Mouse (Mus musculus): ENCODE measurements around the gene 1810049J17Rik.

1810049J17Rik gene

GRCm38 (mm10) chr15:12355907-12356306, 34.2 kb upstream of the 1810049J17Rik start:
- TF ChIP-seq GATA4 (IDR thresholded peaks at IDR 0.05; ENCODE audit: insufficient replicate concordance, low read length), result no peak

- TF ChIP-seq GATA4 (IDR thresholded peaks at IDR 0.05; ENCODE audit: insufficient replicate concordance, low read length), result no peak
Observed at GRCm38 (mm10) chr15:12355261-12355660, 33.6 kb upstream of the 1810049J17Rik start.

- peak; percentile 50; the same call in 1 of the 2 replicates for TF ChIP-seq GATA4 (IDR thresholded peaks at IDR 0.05; ENCODE audit: insufficient replicate concordance, low read length)
Observed at GRCm38 (mm10) chr15:12354281-12354810, 32.6 kb upstream of the 1810049J17Rik start.

- TF ChIP-seq GATA4 (IDR thresholded peaks at IDR 0.05; ENCODE audit: insufficient replicate concordance, low read length), result no peak
Observed at GRCm38 (mm10) chr15:12351470-12351869, 29.8 kb upstream of the 1810049J17Rik start.

- TF ChIP-seq GATA4 (IDR thresholded peaks at IDR 0.05; ENCODE audit: insufficient replicate concordance, low read length), result no peak
Observed at GRCm38 (mm10) chr15:12349840-12350239, 28.1 kb upstream of the 1810049J17Rik start.

GRCm38 (mm10) chr15:12348950-12349349, 27.3 kb upstream of the 1810049J17Rik start:
- TF ChIP-seq GATA4 (IDR thresholded peaks at IDR 0.05; ENCODE audit: insufficient replicate concordance, low read length), result no peak

GRCm38 (mm10) chr15:12346916-12347315, 25.2 kb upstream of the 1810049J17Rik start:
- TF ChIP-seq GATA4 (IDR thresholded peaks at IDR 0.05; ENCODE audit: insufficient replicate concordance, low read length), result no peak

- no peak for TF ChIP-seq GATA4 (IDR thresholded peaks at IDR 0.05; ENCODE audit: insufficient replicate concordance, low read length)
Observed at GRCm38 (mm10) chr15:12341401-12341758, 19.7 kb upstream of the 1810049J17Rik start.

- no peak for TF ChIP-seq GATA4 (IDR thresholded peaks at IDR 0.05; ENCODE audit: insufficient replicate concordance, low read length)
Observed at GRCm38 (mm10) chr15:12340536-12341400, 19.1 kb upstream of the 1810049J17Rik start.

- TF ChIP-seq GATA4 (IDR thresholded peaks at IDR 0.05; ENCODE audit: insufficient replicate concordance, low read length), result no peak
Observed at GRCm38 (mm10) chr15:12337779-12338137, 16.1 kb upstream of the 1810049J17Rik start.

- no peak for TF ChIP-seq GATA4 (IDR thresholded peaks at IDR 0.05; ENCODE audit: insufficient replicate concordance, low read length)
Observed at GRCm38 (mm10) chr15:12337030-12337778, 15.5 kb upstream of the 1810049J17Rik start.

GRCm38 (mm10) chr15:12334381-12334780, 12.7 kb upstream of the 1810049J17Rik start:
- TF ChIP-seq GATA4 (IDR thresholded peaks at IDR 0.05; ENCODE audit: insufficient replicate concordance, low read length), result no peak

GRCm38 (mm10) chr15:12331300-12331699, 9.6 kb upstream of the 1810049J17Rik start:
- no peak for TF ChIP-seq GATA4 (IDR thresholded peaks at IDR 0.05; ENCODE audit: insufficient replicate concordance, low read length)

- TF ChIP-seq GATA4 (IDR thresholded peaks at IDR 0.05; ENCODE audit: insufficient replicate concordance, low read length), result no peak
Observed at GRCm38 (mm10) chr15:12330892-12331291, 9.2 kb upstream of the 1810049J17Rik start.

GRCm38 (mm10) chr15:12330389-12330788, 8.7 kb upstream of the 1810049J17Rik start:
- no peak for TF ChIP-seq GATA4 (IDR thresholded peaks at IDR 0.05; ENCODE audit: insufficient replicate concordance, low read length)

- TF ChIP-seq GATA4 (IDR thresholded peaks at IDR 0.05; ENCODE audit: insufficient replicate concordance, low read length), result no peak
Observed at GRCm38 (mm10) chr15:12324326-12324725, 2.6 kb upstream of the 1810049J17Rik start.

Data from liver, adult (tissue).